Comparison of ENCODE assay signal across 8 mouse cellular contexts in the genomic region with DNA sequence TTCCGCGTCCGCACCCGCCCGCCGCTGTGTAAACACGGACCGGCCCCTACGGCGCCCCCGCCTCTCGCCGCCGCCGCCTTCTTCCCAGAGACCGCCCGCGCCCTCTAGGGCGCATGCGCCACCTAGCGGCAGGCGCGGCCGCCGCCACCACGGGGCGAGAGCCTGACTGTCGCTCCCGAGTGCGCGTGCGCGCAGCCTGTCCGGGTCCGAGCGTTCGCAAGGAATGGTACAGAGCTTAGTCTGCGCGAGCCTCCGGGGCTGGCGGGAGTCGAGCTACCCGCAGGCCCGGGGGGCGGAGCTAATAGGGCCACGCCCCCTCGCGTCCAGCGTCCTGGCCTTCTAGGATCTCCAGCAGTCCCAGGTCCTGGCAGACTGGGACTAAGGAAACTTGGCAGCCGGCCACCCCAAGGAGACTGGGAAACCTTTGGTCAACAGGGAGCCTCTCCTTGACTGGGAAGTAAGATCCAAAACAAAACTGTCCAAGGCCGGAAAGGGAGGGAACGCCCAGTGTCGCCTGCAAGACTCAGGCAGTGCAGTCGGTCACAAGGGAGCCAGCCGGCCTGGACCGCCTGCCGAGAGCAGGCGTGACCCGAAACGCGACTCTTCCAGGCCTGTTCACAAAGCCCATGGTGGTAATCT. TPM values are rescaled to one million over a fixed set of nuclear protein-coding genes. Genes with fewer than 3 reads are reported as not detected.
DNase-seq lines count a peak whose midpoint lies in the region; ATAC-seq lines count a peak whose summit lies in the region.

A gene (minus strand): TSS at position 303 of the 639 bp plus-strand sequence.

- intact Hi-C loops in gastrocnemius, postnatal 14 days (cut with DNase I; ENCODE audit: low total_unique reads): no loop called here
- intact Hi-C loops in left cerebral cortex, postnatal 10 days (cut with DNase I): no loop called here

- peak; percentile 100 for DNase-seq in adipocyte (ENCODE audit: low spot score)
- peak; percentile 98 for DNase-seq in embryo, embryonic 10 days (ENCODE audit: low spot score)
- DNase-seq in gastrocnemius, postnatal 14 days: peak; percentile 98
- DNase-seq in left cerebral cortex, postnatal 10 days (ENCODE audit: extremely low spot score in 1 of 2, low spot score in 2 of 2): peak; percentile 93 to 98
- peak; percentile 95 for DNase-seq in right cerebral cortex, postnatal 25 days
- peak; percentile 96 to 97 for DNase-seq in urinary bladder, postnatal 4 days (ENCODE audit: low spot score in 2 of 2)

- peak; percentile 72 for ATAC-seq in inflammation-experienced regulatory T-cells, adult 6 months
- peak; percentile 88 for ATAC-seq in megakaryocyte-erythroid progenitor cell, adult 5-6 weeks (replicated peaks; ENCODE audit: low FRiP score, low TSS enrichment, poor library complexity, severe bottlenecking)

RNA-seq across cellular contexts. Expression of the gene that starts here (rescaled TPM):
- 10 to 100 TPM; 22.2 to 24.4 TPM for total RNA-seq in gastrocnemius, postnatal 14 days (2021)
- 10 to 100 TPM; 45.5 to 53.7 (median 47.8) TPM for polyA plus RNA-seq in inflammation-experienced regulatory T-cells, adult 6 months (2017; shearing (Covaris generic))
- total RNA-seq in left cerebral cortex, postnatal 10 days (2021): 10 to 100 TPM; 31.9 to 34.8 TPM
- total RNA-seq in megakaryocyte-erythroid progenitor cell, adult 5-6 weeks (2014; fragmentation: Nextera tagmentation): 42.2 and 43.0 TPM in 2 replicates
- 14.7 and 18.3 TPM in 2 replicates for total RNA-seq in megakaryocyte-erythroid progenitor cell, adult 5-6 weeks (2017)

Comparison
In these comparisons a context has a peak if more than half of its experiments do, and no peak if none do; other contexts are left out.
1. Peak in every context shown above with its lines: DNase-seq and ATAC-seq.